In the genomic region with DNA sequence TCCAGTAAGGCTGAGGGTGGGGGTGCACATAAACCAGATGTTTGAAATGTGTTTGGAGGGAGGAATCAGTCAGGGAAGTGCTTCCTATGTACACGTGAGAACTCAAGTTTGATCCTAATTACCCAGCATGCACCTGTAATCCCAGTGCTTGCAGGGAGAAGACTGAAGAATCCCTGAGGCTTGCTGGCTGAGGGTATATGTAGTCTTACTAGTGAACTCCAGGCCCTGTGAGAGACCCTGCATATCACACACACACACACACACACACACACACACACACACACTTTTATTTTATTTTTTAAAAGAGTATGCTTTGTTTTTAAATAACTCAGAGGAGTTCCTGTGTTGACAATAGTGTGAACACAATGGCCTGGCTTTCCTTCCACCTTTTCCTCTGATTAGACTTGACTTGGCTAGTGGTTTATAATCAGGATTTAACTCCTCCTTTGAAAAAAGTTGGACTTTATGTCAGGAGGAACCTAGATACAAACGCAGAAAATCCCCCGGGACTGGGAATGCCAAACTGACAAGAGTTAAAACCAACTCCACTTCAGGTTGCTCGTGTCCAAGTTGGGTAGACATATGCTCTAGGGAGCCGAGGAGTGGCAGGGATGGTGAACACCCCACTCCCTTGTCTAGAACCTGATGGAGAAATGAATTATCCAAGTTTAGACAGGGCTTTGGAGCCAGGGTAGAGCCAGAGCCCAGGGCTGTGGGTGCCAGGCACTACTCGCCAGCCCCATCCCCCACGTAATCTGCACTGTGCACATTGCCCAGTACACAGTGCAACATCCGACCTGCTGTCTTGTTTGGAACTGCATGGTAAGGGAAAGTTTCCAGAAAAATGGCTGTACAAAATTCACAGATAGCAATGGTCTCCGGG, we compare ENCODE assay signal across 12 mouse cellular contexts. TPM values are rescaled to one million over a fixed set of nuclear protein-coding genes. Genes with fewer than 3 reads are reported as not detected.
DNase-seq lines count a peak whose midpoint lies in the region; ATAC-seq and TF ChIP-seq lines count a peak whose summit lies in the region.
"Had no signal": no experiment of that assay in that cellular context is flagged by ENCODE, and none has a peak within 500 bp of the region (broad histone marks: within the 10 kb centered on the region; RNA-seq: fewer than 3 reads in every experiment).

No protein-coding gene starts in this region.

- H3K9ac ChIP-seq in limb, embryonic 11.5 days (ENCODE audit: low read length), result no peak overlapping the region
- H3K9ac ChIP-seq: liver, embryonic 15.5 days; neural tube, embryonic 12.5 days had no signal

- peak; percentile 13; the same call in 1 of the 2 replicates for ATAC-seq in limb, embryonic 11.5 days (ENCODE audit: insufficient number of reproducible peaks, low FRiP score, low TSS enrichment, low read depth)

- no peaks in the 10 kb centered on the region for H3K4me1 ChIP-seq in limb, embryonic 11.5 days (ENCODE audit: control insufficient read depth, insufficient read depth, low read length)
- H3K4me1 ChIP-seq in limb, embryonic 10.5 days, result no peaks in the 10 kb centered on the region; the same call in 1 of the 2 replicates
- peaks cover 23% of the 10 kb centered on the region for H3K4me1 ChIP-seq in small intestine, adult 2 months (ENCODE audit: control insufficient read depth, insufficient read depth, insufficient read length, low read length)
- H3K4me1 ChIP-seq: neural tube, embryonic 12.5 days had no signal

- H3K4me2 ChIP-seq in limb, embryonic 11.5 days (ENCODE audit: low read depth, severe bottlenecking), result no peak overlapping the region
- H3K4me2 ChIP-seq: liver, embryonic 15.5 days; neural tube, embryonic 12.5 days had no signal

- 82% methylated on average over 9 of the region's 9 CpGs for WGBS in limb, embryonic 11.5 days
- 82% methylated on average over 9 of the region's 9 CpGs for WGBS in limb, embryonic 10.5 days
- WGBS in small intestine, adult 2 months, result 47% methylated on average over 9 of the region's 9 CpGs

- no peak for TF ChIP-seq CTCF in small intestine, adult 2 months (IDR thresholded peaks at IDR 0.05; ENCODE audit: extremely low read depth, insufficient read length, insufficient replicate concordance, low read depth, low read length)
- no peak for TF ChIP-seq CTCF in left cerebral cortex, adult 2 months (IDR thresholded peaks at IDR 0.05)

- intact Hi-C loops in heart, postnatal 10 days (cut with DNase I), result loop anchor here (5.0 kb wide), 1 partner anchor 49 kb away; no protein-coding TSS in a partner anchor
- intact Hi-C loops in left cerebral cortex, adult 2 months (cut with DNase I), result no loop called here

- H3K4me3 ChIP-seq in limb, embryonic 11.5 days (ENCODE audit: low read depth, low read length), result no peak overlapping the region
- no peak overlapping the region for H3K4me3 ChIP-seq in limb, embryonic 10.5 days
- 0 out of 2 replicates have a peak overlapping the region, but pooled peaks have one; percentile 16 for H3K4me3 ChIP-seq in small intestine, adult 2 months (ENCODE audit: low read depth, low read length)
- no peak overlapping the region for H3K4me3 ChIP-seq in left cerebral cortex, adult 2 months
- H3K4me3 ChIP-seq: liver, embryonic 15.5 days; neural tube, embryonic 12.5 days had no signal

- H3K36me3 ChIP-seq in limb, embryonic 11.5 days (ENCODE audit: control insufficient read depth, insufficient read depth, low read length), result no peaks in the 10 kb centered on the region
- no peaks in the 10 kb centered on the region for H3K36me3 ChIP-seq in limb, embryonic 10.5 days
- peaks cover 13% of the 10 kb centered on the region for H3K36me3 ChIP-seq in small intestine, adult 2 months (ENCODE audit: control insufficient read depth, insufficient read depth, low read length)
- H3K36me3 ChIP-seq: liver, embryonic 15.5 days; neural tube, embryonic 12.5 days had no signal

- no peaks in the 10 kb centered on the region for H3K27me3 ChIP-seq in limb, embryonic 11.5 days (ENCODE audit: control insufficient read depth, insufficient read depth, low read length)
- H3K27me3 ChIP-seq in limb, embryonic 10.5 days (ENCODE audit: low read depth, poor library complexity, severe bottlenecking), result no peaks in the 10 kb centered on the region
- H3K27me3 ChIP-seq in small intestine, adult 2 months (ENCODE audit: control insufficient read depth, insufficient read depth, low read length), result no peaks in the 10 kb centered on the region
- H3K27me3 ChIP-seq: liver, embryonic 15.5 days; neural tube, embryonic 12.5 days had no signal

- no peak overlapping the region for H3K27ac ChIP-seq in limb, embryonic 11.5 days (replicated peaks; ENCODE audit: low read depth, low read length)
- no peak overlapping the region for H3K27ac ChIP-seq in limb, embryonic 10.5 days
- peak overlapping the region; percentile 89 for H3K27ac ChIP-seq in small intestine, adult 2 months (ENCODE audit: insufficient read depth, low read depth, low read length)
- no peak overlapping the region; the same call in 1 of the 2 replicates for H3K27ac ChIP-seq in left cerebral cortex, adult 2 months
- H3K27ac ChIP-seq: liver, embryonic 15.5 days; neural tube, embryonic 12.5 days had no signal

- DNase-seq in limb, embryonic 11.5 days (ENCODE audit: low spot score), result no peak
- DNase-seq in limb, embryonic 10.5 days (ENCODE audit: low spot score), result no peak
- peak; percentile 35 to 46 for DNase-seq in heart, postnatal 10 days
- DNase-seq in kidney, postnatal 25 days, result peak; percentile 80 to 89
- no peak for DNase-seq in left cerebral cortex, adult 2 months (ENCODE audit: extremely low spot score in 1 of 2, low spot score in 2 of 2)
- no peak for DNase-seq in spleen, postnatal 4 days (ENCODE audit: low spot score in 2 of 2)

- H3K9me3 ChIP-seq in limb, embryonic 11.5 days (ENCODE audit: control insufficient read depth, low read length), result no peaks in the 10 kb centered on the region
- H3K9me3 ChIP-seq in limb, embryonic 10.5 days (replicated peaks), result no peaks in the 10 kb centered on the region
- H3K9me3 ChIP-seq: liver, embryonic 15.5 days; neural tube, embryonic 12.5 days had no signal

- no peak for TF ChIP-seq POLR2A in small intestine, adult 2 months (IDR thresholded peaks at IDR 0.05; ENCODE audit: low read depth, low read length)

RNA-seq across cellular contexts. Expression of gene Tnfsf10, which starts 4.0 kb away (rescaled TPM):
- 0.04 TPM in 1 of 2 replicates, not detected in the other for polyA plus RNA-seq in limb, embryonic 11.5 days (2014; fragmentation: Nextera tagmentation; extraction: Ambion mirVana)
- not detected in 2 replicates for polyA plus RNA-seq in limb, embryonic 10.5 days (2016; fragmentation: Nextera tagmentation; extraction: Ambion mirVana)
- total RNA-seq in heart, postnatal 10 days (2021), result 10 to 100 TPM; 10.6 to 19.0 TPM
- 3.5 and 10.0 TPM in 2 replicates for polyA plus RNA-seq in small intestine, adult 2 months (2012; rRNA removed)
- 1 to 10 TPM; 1.3 to 2.4 TPM for total RNA-seq in left cerebral cortex, adult 2 months (2021)
- total RNA-seq: ES-E14 had no signal
- polyA plus RNA-seq: neural tube, embryonic 12.5 days had no signal

RNA-seq across cellular contexts. Expression of gene Ghsr, which starts 50.3 kb away (rescaled TPM):
- not detected in 2 replicates for polyA plus RNA-seq in limb, embryonic 11.5 days (2014; fragmentation: Nextera tagmentation; extraction: Ambion mirVana)
- not detected in 2 replicates for polyA plus RNA-seq in limb, embryonic 10.5 days (2016; fragmentation: Nextera tagmentation; extraction: Ambion mirVana)
- total RNA-seq in heart, postnatal 10 days (2021), result not detected
- 0.03 TPM in 1 of 2 replicates, not detected in the other for polyA plus RNA-seq in small intestine, adult 2 months (2012; rRNA removed)
- under 1 TPM in 1 of 2 experiments, not detected in 1; 0.18 TPM for total RNA-seq in left cerebral cortex, adult 2 months (2021)
- total RNA-seq: adrenal gland, postnatal 36 days had no signal
- polyA plus RNA-seq: intestine, embryonic 14.5 days; liver, embryonic 15.5 days had no signal

Comparison
In these comparisons a context has a peak if more than half of its experiments do, and no peak if none do; other contexts are left out.
1. DNase-seq: peak in heart, postnatal 10 days (2 of 2) and kidney, postnatal 25 days (2 of 2); none in limb, embryonic 11.5 days (single experiment), limb, embryonic 10.5 days (single experiment), left cerebral cortex, adult 2 months (0 of 2) and spleen, postnatal 4 days (0 of 2).